Mouse (Mus musculus) limb, embryonic 12.5 days (tissue): ENCODE results near the gene Bcas3. TPM values are rescaled to one million over a fixed set of nuclear protein-coding genes. Genes with fewer than 3 reads are reported as not detected.

Experiments used
- ATAC-seq: fragments of 200-750 bp; cut with Nextera tagmentation; 2 replicates; pipeline ENCODE4 v1.8.0; 2017; ENCODE audit warnings: low read depth, moderate TSS enrichment; ENCODE audit not compliant: insufficient number of reproducible peaks, insufficient read depth, low FRiP score, low TSS enrichment
- H3K27ac ChIP-seq: fragments of 300-500 bp; sonication (generic); 2 replicates; pipeline ENCODE4 v1.5.1; 2016; ENCODE audit warnings: mild to moderate bottlenecking, moderate library complexity
- H3K27me3 ChIP-seq: fragments of 300-500 bp; sonication (generic); 2 replicates; pipeline ENCODE4 v1.6.1; 2016; ENCODE audit warnings: mild to moderate bottlenecking, moderate library complexity
- H3K36me3 ChIP-seq: fragments of 300-500 bp; sonication (generic); 2 replicates; pipeline ENCODE4 v1.6.1; 2016; ENCODE audit warnings: mild to moderate bottlenecking, moderate library complexity
- H3K4me1 ChIP-seq: fragments of 300-500 bp; sonication (generic); replicated peaks from 2 replicates; pipeline ENCODE4 v1.6.1; 2016
- H3K4me2 ChIP-seq: fragments of 300-500 bp; sonication (generic); 2 replicates; pipeline ENCODE4 v1.6.1; 2016; ENCODE audit warnings: mild to moderate bottlenecking, moderate library complexity
- H3K4me3 ChIP-seq: fragments of 300-500 bp; sonication (generic); replicated peaks from 2 replicates; pipeline ENCODE4 v1.5.1; 2016; ENCODE audit warnings: mild to moderate bottlenecking
- H3K9ac ChIP-seq: fragments of 300-500 bp; sonication (generic); replicated peaks from 2 replicates; pipeline ENCODE4 v1.6.1; 2016; ENCODE audit warnings: mild to moderate bottlenecking, moderate library complexity
- H3K9me3 ChIP-seq: fragments of 300-500 bp; sonication (generic); 2 replicates; pipeline ENCODE4 v1.6.1; 2016; ENCODE audit warnings: mild to moderate bottlenecking, moderate library complexity
- WGBS: fragments of 180-500 bp; shearing (Covaris S2); methylation state at CpG from one replicate; pipeline ENCODE4 v1.1.7; 2016; 5-methylcytosine and 5-hydroxymethylcytosine counted together
- polyA plus RNA-seq: library from polyadenylated mRNA; unstranded; fragments of >200 nt; fragmentation: Nextera tagmentation; extraction: Ambion mirVana; gene quantifications from 2 replicates; pipeline ENCODE4 v1.2.1, GENCODE M21; 2016

The Bcas3 gene
- polyA plus RNA-seq, 1 experiment from 2014 or later = 29.7 TPM

DNA sequence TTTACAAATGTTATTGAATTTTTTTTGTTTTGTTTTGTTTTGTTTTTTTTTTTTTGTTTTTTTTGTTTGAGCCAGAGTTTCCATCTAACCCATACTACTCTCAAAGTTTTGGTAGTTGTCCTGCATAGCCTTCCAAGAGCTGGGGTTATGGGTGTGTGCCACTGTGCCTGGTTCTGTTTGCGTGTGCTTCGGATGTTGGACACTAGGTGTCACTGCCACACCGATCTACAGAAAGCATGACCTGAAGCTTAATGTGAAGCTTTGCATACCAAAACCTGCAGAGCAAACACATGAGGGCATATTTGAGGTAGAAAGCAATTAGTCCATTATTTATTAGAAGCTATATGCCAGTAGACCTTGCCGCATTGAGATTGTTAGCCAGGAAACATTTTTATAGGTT is 29.1 kb downstream of the Bcas3 start:
- no peaks in the 10 kb centered on the region for H3K4me1 ChIP-seq
- no peak overlapping the region for H3K27ac ChIP-seq
- H3K27me3 ChIP-seq = no peaks in the 10 kb centered on the region
- 6% methylated on average over 4 of the region's 4 CpGs for WGBS
- H3K4me3 ChIP-seq = no peak overlapping the region
- H3K9ac ChIP-seq = no peak overlapping the region
- no peaks in the 10 kb centered on the region for H3K9me3 ChIP-seq
- 0 out of 2 replicates have a peak, but pooled peaks have one; percentile 71 for ATAC-seq
- no peak overlapping the region for H3K4me2 ChIP-seq
- H3K36me3 ChIP-seq = peaks cover 3% of the 10 kb centered on the region; the same call in 1 of the 2 replicates

DNA sequence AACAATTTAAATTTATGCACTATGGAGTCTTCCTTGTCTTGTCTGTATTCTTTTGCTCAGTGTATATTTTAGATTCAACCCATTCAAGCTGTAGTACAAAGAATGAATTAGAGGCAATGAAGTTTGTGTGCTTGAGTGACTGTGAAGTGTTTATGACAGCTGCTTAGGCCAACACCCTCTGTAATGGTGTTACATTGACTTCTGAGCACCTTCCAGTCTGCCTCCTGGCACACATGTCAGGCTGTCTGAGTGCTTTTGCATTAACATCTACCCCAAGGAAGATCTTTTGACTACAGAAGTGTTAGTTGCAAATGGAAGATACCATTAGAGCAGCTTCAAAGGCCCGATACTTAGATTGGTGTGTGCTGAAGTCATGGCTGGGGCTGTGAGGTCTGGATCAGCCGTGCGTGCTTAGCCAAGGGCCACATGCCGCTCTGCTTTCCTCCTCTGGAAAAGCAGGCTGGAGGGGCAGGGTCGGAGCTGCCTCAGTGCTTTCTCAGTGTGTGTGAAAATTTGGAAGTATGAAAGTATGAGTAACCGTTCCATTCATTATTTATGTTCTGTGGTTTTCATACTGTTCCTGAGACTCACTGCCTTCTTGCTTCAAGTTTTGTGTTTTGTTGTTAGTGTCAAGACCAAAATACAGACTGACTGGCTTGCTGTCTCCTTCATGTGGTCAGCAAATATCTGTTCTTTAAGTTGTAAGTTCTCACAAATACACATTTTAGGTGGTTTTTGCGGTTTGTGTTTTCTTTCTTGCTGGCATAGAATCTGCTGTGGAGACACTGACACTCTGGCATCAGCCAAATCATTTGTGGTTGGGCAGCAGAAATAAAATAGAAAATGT is 31.2 kb downstream of the Bcas3 start:
- no peaks in the 10 kb centered on the region for H3K27me3 ChIP-seq
- no peak overlapping the region for H3K27ac ChIP-seq
- no peaks in the 10 kb centered on the region for H3K4me1 ChIP-seq
- H3K9ac ChIP-seq = no peak overlapping the region
- H3K4me2 ChIP-seq = no peak overlapping the region
- H3K9me3 ChIP-seq = no peaks in the 10 kb centered on the region
- no peaks in the 10 kb centered on the region for H3K36me3 ChIP-seq
- no peak for ATAC-seq
- WGBS = 67% methylated on average over 7 of the region's 7 CpGs
- no peak overlapping the region for H3K4me3 ChIP-seq

GRCm38 (mm10) chr11:85392179-85392863 is 39.4 kb downstream of the Bcas3 start:
- no peak overlapping the region for H3K4me2 ChIP-seq
- 70% methylated on average over 12 of the region's 12 CpGs for WGBS
- no peaks in the 10 kb centered on the region for H3K27me3 ChIP-seq
- peaks cover 14% of the 10 kb centered on the region for H3K4me1 ChIP-seq
- H3K9me3 ChIP-seq = no peaks in the 10 kb centered on the region
- peak overlapping the region; percentile 37; the same call in 1 of the 2 replicates for H3K27ac ChIP-seq
- no peak for ATAC-seq
- H3K9ac ChIP-seq = no peak overlapping the region
- no peaks in the 10 kb centered on the region for H3K36me3 ChIP-seq
- H3K4me3 ChIP-seq = no peak overlapping the region

DNA sequence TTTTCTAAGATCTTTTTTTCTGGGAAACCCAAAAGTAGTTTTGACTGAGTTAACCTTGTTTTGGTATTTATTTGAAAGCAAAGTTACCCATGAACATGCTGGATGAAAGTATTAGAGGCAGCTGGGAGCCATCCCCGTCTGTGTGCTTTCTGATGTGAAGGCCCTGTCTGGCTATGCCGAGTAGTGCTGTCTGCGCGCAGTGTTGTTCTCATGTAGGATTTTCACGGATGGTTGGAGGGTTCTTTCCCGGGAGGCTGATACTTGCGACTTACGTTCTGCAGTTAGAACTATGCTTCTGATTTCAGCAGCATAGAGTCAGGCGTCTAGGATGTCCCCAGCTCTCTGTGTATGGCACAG is 39.9 kb downstream of the Bcas3 start:
- WGBS = 72% methylated on average over 9 of the region's 9 CpGs
- no peaks in the 10 kb centered on the region for H3K36me3 ChIP-seq
- H3K9ac ChIP-seq = no peak overlapping the region; the same call in 1 of the 2 replicates
- no peaks in the 10 kb centered on the region for H3K27me3 ChIP-seq
- H3K4me2 ChIP-seq = no peak overlapping the region
- no peak for ATAC-seq
- no peaks in the 10 kb centered on the region for H3K9me3 ChIP-seq
- no peak overlapping the region for H3K4me3 ChIP-seq
- H3K27ac ChIP-seq = peak overlapping the region; percentile 37; the same call in 1 of the 2 replicates
- H3K4me1 ChIP-seq = peaks cover 14% of the 10 kb centered on the region

DNA sequence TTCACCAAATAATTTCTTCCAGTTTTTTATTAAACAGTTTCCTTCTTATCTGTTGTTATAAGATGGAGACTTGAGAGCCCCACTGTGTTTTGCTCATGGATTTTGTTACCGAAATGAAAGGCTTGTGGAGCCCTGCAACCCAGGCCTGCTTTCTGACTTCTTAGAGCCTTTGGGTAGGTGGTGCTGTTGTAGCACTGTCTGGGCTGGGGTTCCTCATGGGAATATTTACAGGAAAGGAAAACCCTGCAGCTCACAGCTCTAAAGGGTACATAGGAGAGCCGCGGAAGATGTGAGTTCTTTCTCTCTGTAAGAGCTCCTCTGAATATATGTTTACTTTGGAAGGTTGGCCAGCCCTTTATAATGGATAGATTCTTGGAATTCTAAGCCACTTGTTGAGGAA is 41.0 kb downstream of the Bcas3 start:
- H3K4me2 ChIP-seq = no peak overlapping the region
- no peak overlapping the region for H3K27ac ChIP-seq
- H3K36me3 ChIP-seq = no peaks in the 10 kb centered on the region
- no peak for ATAC-seq
- 66% methylated on average over 3 of the region's 3 CpGs for WGBS
- no peak overlapping the region for H3K9ac ChIP-seq
- H3K4me1 ChIP-seq = peaks cover 14% of the 10 kb centered on the region
- H3K27me3 ChIP-seq = no peaks in the 10 kb centered on the region
- H3K9me3 ChIP-seq = no peaks in the 10 kb centered on the region
- no peak overlapping the region for H3K4me3 ChIP-seq

- no peak overlapping the region for H3K4me2 ChIP-seq
- no peak overlapping the region for H3K4me3 ChIP-seq
- no peaks in the 10 kb centered on the region for H3K36me3 ChIP-seq
- ATAC-seq = no peak
- H3K9me3 ChIP-seq = no peaks in the 10 kb centered on the region
- no peak overlapping the region for H3K9ac ChIP-seq
- WGBS = 40% methylated on average over 7 of the region's 7 CpGs
- no peaks in the 10 kb centered on the region for H3K27me3 ChIP-seq
- peaks cover 14% of the 10 kb centered on the region for H3K4me1 ChIP-seq
- H3K27ac ChIP-seq = 0 out of 2 replicates have a peak overlapping the region, but pooled peaks have one; percentile 50
Measured at GRCm38 (mm10) chr11:85395361-85395760, 42.4 kb downstream of the Bcas3 start.

GRCm38 (mm10) chr11:85406531-85406930 is 53.6 kb downstream of the Bcas3 start:
- Histone ChIP-seq H3K9me3 (no peaks in the 10 kb centered on the region), H3K4me3 (no peak overlapping the region), H3K4me1 (peaks cover 9% of the 10 kb centered on the region), H3K27ac (no peak overlapping the region), H3K9ac (no peak overlapping the region), H3K4me2 (no peak overlapping the region), H3K27me3 (no peaks in the 10 kb centered on the region), H3K36me3 (no peaks in the 10 kb centered on the region)
- ATAC-seq = no peak
- 72% methylated on average over 3 of the region's 3 CpGs for WGBS

DNA sequence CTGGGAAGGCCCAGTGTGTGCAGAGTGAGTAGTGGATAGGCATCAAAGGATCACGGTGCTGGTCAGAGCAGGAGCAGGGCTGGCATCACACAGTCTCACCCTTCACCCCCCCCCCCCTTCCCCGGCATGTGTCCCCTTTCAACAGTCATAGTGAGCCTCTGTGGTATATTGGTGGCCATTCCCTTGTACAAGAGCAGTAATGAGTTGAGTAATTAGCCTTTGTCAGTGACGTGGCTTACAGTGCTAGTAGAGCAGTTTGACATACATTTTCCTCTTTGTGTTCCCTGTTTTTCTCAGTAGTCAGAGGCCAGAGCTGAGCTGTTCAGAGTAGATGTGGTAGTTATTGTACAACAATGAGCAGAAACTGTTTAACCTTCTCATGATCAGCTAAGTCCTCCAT is 54.7 kb downstream of the Bcas3 start:
- H3K4me2 ChIP-seq = no peak overlapping the region
- H3K27me3 ChIP-seq = no peaks in the 10 kb centered on the region
- H3K4me1 ChIP-seq = peaks cover 4% of the 10 kb centered on the region
- no peak overlapping the region for H3K9ac ChIP-seq
- H3K9me3 ChIP-seq = no peaks in the 10 kb centered on the region
- WGBS = 52% methylated on average over 3 of the region's 3 CpGs
- H3K36me3 ChIP-seq = no peaks in the 10 kb centered on the region
- ATAC-seq = no peak
- H3K27ac ChIP-seq = no peak overlapping the region
- no peak overlapping the region for H3K4me3 ChIP-seq

DNA sequence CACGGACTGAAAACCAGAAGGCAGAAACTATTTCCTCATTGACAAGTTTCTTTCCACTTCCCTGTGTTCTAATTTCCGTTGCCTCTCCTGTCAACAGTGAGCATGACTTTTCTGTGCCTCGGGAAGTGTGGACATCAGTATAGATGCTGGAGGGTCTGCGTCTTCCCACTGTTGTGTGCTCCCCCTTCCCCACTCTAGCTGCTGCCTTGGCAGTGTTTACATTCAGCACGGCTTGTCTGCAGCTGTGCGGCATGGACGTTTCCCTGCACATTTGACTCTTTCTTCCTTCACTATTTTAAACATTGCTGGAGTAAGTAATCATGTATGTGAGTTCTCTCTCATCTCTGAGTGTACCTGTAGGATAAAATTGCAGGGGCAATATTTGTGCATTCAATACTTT is 59.4 kb downstream of the Bcas3 start:
- Histone ChIP-seq H3K27ac (no peak overlapping the region), H3K4me2 (no peak overlapping the region), H3K27me3 (no peaks in the 10 kb centered on the region), H3K4me3 (no peak overlapping the region), H3K9ac (no peak overlapping the region), H3K4me1 (0 out of 2 replicates have a peak, but pooled peaks cover 2% of the 10 kb centered on the region), H3K9me3 (no peaks in the 10 kb centered on the region), H3K36me3 (no peaks in the 10 kb centered on the region)
- ATAC-seq = no peak
- WGBS = 52% methylated on average over 7 of the region's 7 CpGs

GRCm38 (mm10) chr11:85414476-85414875 is 61.5 kb downstream of the Bcas3 start:
- no peak for ATAC-seq
- Histone ChIP-seq H3K4me1 (no peaks in the 10 kb centered on the region), H3K9me3 (no peaks in the 10 kb centered on the region), H3K9ac (no peak overlapping the region), H3K27ac (no peak overlapping the region), H3K4me2 (no peak overlapping the region), H3K36me3 (no peaks in the 10 kb centered on the region), H3K4me3 (no peak overlapping the region), H3K27me3 (no peaks in the 10 kb centered on the region)
- WGBS = 89% methylated on average over 1 of the region's 1 CpGs

GRCm38 (mm10) chr11:85427353-85427752 is 74.4 kb downstream of the Bcas3 start:
- 51% methylated on average over 6 of the region's 6 CpGs for WGBS
- H3K36me3 ChIP-seq = no peaks in the 10 kb centered on the region
- 0 out of 2 replicates have a peak overlapping the region, but pooled peaks have one; percentile 3 for H3K27ac ChIP-seq
- H3K27me3 ChIP-seq = no peaks in the 10 kb centered on the region
- no peak for ATAC-seq
- peaks cover 43% of the 10 kb centered on the region for H3K4me1 ChIP-seq
- H3K9ac ChIP-seq = no peak overlapping the region
- H3K4me2 ChIP-seq = no peak overlapping the region
- H3K9me3 ChIP-seq = no peaks in the 10 kb centered on the region
- no peak overlapping the region for H3K4me3 ChIP-seq
